Mouse (Mus musculus) hindbrain, embryonic 14.5 days (tissue): ENCODE results near the gene Cdk15. TPM values are rescaled to one million over a fixed set of nuclear protein-coding genes. Genes with fewer than 3 reads are reported as not detected.

Source experiments
- ATAC-seq: fragments of 200-750 bp; cut with Nextera tagmentation; 2 replicates; pipeline ENCODE4 v1.8.0; 2017; ENCODE audit warnings: moderate number of reproducible peaks, mild to moderate bottlenecking, moderate TSS enrichment, moderate library complexity; ENCODE audit not compliant: low FRiP score
- DNase-seq: peaks from one replicate; pipeline ENCODE4 v3.0.0-alpha.2; 2015; ENCODE audit warnings: low spot score
- H3K27ac ChIP-seq: fragments of 300-500 bp; sonication (generic); 2 replicates; pipeline ENCODE4 v1.5.1; 2014; ENCODE audit warnings: mild to moderate bottlenecking, moderate library complexity
- H3K27me3 ChIP-seq: fragments of 300-500 bp; sonication (generic); 2 replicates; pipeline ENCODE4 v1.6.1; 2014; ENCODE audit warnings: mild to moderate bottlenecking, low read length, mixed read lengths; ENCODE audit not compliant: control insufficient read depth, insufficient read depth
- H3K36me3 ChIP-seq: fragments of 300-500 bp; sonication (generic); replicated peaks from 2 replicates; pipeline ENCODE4 v1.6.1; 2014; ENCODE audit not compliant: control insufficient read depth, insufficient read depth
- H3K4me1 ChIP-seq: fragments of 300-500 bp; sonication (generic); replicated peaks from 2 replicates; pipeline ENCODE4 v1.6.1; 2014; ENCODE audit warnings: antibody characterized with exemption, low read length, mixed read lengths; ENCODE audit not compliant: control insufficient read depth, insufficient read depth
- H3K4me2 ChIP-seq: fragments of 300-500 bp; sonication (generic); replicated peaks from 2 replicates; pipeline ENCODE4 v1.6.1; 2014; ENCODE audit warnings: mild to moderate bottlenecking, moderate library complexity
- H3K4me3 ChIP-seq: fragments of 300-500 bp; sonication (generic); replicated peaks from 2 replicates; pipeline ENCODE4 v1.5.1; 2014; ENCODE audit warnings: mild to moderate bottlenecking, low read length
- H3K9ac ChIP-seq: fragments of 300-500 bp; sonication (generic); 2 replicates; pipeline ENCODE4 v1.6.1; 2014
- H3K9me3 ChIP-seq: fragments of 300-500 bp; sonication (generic); 2 replicates; pipeline ENCODE4 v1.6.1; 2016; ENCODE audit warnings: low read length; ENCODE audit not compliant: control insufficient read depth
- WGBS: fragments of 180-500 bp; shearing (Covaris S2); extraction: QIAGEN DNeasy Blood & Tissue Kit; methylation state at CpG from one replicate; pipeline ENCODE4 v1.1.7; 2014; 5-methylcytosine and 5-hydroxymethylcytosine counted together
- polyA plus RNA-seq: library from polyadenylated mRNA; unstranded; fragments of >200 nt; fragmentation: Nextera tagmentation; extraction: Ambion mirVana; gene quantifications from 2 replicates; pipeline ENCODE4 v1.2.1, GENCODE M21; 2014

The Cdk15 gene
- polyA plus RNA-seq, 1 experiment from 2014 or later = 0.88 TPM

GRCm38 (mm10) chr1:59297167-59297566 lies 40.5 kb downstream of the Cdk15 start:
- 90% methylated on average over 3 of the region's 3 CpGs for WGBS
- H3K27me3 ChIP-seq = no peaks in the 10 kb centered on the region
- no peak overlapping the region for H3K9ac ChIP-seq
- DNase-seq = no peak
- no peak for ATAC-seq
- H3K36me3 ChIP-seq = no peaks in the 10 kb centered on the region
- no peak overlapping the region for H3K27ac ChIP-seq
- no peak overlapping the region for H3K4me2 ChIP-seq
- no peak overlapping the region for H3K4me3 ChIP-seq
- H3K4me1 ChIP-seq = peaks cover 3% of the 10 kb centered on the region; the same call in 1 of the 2 replicates
- H3K9me3 ChIP-seq = no peaks in the 10 kb centered on the region

DNA sequence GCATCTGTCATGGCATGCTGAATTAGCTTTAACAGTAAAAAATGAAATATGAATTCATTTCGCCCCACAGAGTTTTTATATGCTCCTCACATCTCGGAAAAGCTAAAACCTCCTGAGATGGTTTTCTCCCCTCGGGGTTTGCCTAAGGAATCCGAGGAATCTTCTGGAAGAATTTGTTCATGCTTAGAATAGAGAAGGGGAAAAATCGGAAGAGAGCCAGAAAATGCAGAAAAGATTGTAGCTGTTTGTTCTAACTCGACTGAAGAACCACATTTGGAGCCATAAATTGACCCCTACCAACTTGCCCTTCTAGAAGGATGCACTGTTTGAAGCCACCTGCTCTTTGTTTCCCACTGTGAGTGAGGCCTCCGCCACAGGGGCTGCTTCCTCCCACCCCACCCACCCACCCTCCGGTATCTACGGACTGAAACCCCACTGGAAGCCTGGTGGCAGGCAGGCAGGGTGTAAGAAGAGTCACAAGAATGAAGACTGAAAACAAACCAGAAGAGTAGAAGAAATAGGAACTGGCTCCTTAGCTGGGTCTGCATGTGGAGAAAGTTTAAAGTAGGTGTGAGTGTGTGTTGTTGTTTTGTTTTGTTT lies 41.9 kb downstream of the Cdk15 start:
- Histone ChIP-seq H3K4me2 (no peak overlapping the region), H3K4me3 (no peak overlapping the region), H3K9ac (no peak overlapping the region), H3K36me3 (no peaks in the 10 kb centered on the region), H3K27ac (no peak overlapping the region), H3K27me3 (no peaks in the 10 kb centered on the region), H3K9me3 (no peaks in the 10 kb centered on the region), H3K4me1 (peaks cover 3% of the 10 kb centered on the region; the same call in 1 of the 2 replicates)
- WGBS = 70% methylated on average over 9 of the region's 9 CpGs
- ATAC-seq (no peak), DNase-seq (no peak)

DNA sequence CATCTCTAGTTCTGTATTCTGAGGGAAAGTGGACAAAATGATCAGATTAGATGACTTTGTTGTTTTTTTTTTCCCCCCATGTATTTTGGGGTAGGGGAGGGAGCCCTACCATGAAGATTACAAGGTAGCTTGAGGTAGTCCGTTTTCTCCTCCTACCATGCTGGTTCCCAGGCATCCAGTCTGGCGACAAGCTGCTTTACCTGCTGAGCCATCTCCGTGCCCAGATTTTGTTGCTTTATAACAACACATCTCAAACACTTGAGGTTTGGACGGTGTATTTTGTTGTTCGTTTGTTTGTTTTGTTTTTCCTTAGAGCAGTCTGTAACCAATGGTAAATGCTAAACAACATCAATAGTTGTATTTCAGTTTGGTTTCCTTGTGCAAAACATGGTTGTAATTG lies 50.6 kb downstream of the Cdk15 start:
- Histone ChIP-seq H3K27me3 (no peaks in the 10 kb centered on the region), H3K4me2 (no peak overlapping the region), H3K36me3 (no peaks in the 10 kb centered on the region), H3K9me3 (no peaks in the 10 kb centered on the region), H3K27ac (no peak overlapping the region), H3K4me1 (peaks cover 9% of the 10 kb centered on the region; the same call in 1 of the 2 replicates), H3K9ac (no peak overlapping the region), H3K4me3 (no peak overlapping the region)
- no peak for ATAC-seq
- 90% methylated on average over 5 of the region's 5 CpGs for WGBS
- DNase-seq = no peak

DNA sequence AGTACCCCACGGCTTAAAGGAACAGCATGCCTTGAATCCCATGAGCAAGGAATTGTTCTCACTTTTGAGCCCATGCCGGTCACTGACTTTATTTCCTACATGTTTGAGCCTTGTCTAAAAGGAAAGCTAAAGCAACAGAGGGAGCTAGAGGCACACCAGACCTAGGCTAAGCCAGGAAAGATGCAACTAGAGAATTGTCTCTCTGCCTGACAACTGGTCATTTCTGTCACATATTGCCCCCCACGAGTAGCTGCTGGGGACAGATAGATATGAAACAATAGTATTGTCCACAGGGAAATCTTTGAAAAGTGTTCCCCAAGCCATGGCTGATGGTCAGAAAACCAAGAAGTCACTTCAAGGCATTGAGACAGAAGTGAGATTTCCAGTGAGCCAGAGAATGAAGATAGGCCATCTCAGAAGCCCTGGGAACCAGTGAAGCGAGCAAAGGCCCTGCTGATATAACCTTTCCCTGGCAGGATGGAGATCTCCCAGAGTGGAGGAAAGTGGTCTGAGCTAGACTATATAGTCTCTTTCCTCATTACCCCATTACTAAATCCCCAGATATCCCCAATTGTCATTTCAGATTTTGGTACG lies 54.7 kb downstream of the Cdk15 start:
- WGBS = 55% methylated on average over 5 of the region's 5 CpGs
- DNase-seq (no peak), ATAC-seq (no peak)
- Histone ChIP-seq H3K27me3 (no peaks in the 10 kb centered on the region), H3K9me3 (no peaks in the 10 kb centered on the region), H3K4me2 (no peak overlapping the region), H3K36me3 (no peaks in the 10 kb centered on the region), H3K4me1 (peaks cover 30% of the 10 kb centered on the region), H3K4me3 (no peak overlapping the region), H3K27ac (no peak overlapping the region), H3K9ac (no peak overlapping the region)

DNA sequence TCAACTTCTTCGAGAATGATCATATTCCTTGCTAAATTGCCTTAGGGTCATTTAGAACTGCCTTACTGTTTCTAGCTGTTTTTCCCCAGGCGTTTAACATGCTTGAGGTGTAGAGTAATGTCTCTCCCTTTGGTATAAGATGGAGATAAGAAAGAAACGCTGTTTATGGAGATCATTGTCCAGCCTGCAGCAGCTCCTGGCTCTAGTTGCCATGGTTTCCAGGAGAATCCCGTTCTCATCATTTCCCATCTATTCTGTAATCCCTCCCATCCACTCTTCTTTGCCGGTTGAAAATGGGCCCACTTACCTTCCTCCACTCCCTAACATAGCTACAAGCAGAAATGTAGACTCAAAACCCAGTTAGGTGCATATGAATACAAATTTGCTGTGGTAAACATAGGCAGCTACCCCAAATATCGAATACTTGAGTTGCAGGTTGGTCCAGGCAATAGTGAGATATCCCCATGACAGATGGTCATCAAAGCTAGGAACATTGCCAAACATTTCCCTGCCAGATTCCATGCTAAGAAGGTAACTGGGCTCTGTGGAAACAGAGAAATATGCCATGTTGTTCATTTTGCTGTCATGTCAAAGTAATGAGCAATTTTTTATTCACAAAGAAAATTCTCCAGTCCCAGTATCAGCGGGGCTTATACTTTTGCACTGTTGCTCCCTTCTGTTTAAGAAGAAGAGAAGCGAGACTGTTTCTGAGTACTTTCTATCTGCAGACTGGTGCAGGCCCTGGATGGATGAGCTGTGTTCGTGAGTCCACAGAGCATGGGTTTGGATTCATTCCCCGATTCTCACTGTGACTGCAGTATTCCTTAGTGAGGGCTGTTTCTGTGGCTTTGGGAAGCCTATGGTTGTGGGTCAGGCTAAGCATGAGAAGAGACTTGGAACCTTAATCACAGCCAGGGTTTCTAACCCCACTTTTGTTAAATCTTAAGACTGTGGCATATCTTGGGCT lies 55.8 kb downstream of the Cdk15 start:
- no peak for ATAC-seq
- 0 out of 2 replicates have a peak overlapping the region, but pooled peaks have one; percentile 7 for H3K27ac ChIP-seq
- no peaks in the 10 kb centered on the region for H3K36me3 ChIP-seq
- peaks cover 32% of the 10 kb centered on the region for H3K4me1 ChIP-seq
- peak; percentile 62 for DNase-seq
- no peak overlapping the region for H3K4me2 ChIP-seq
- H3K9me3 ChIP-seq = no peaks in the 10 kb centered on the region
- H3K9ac ChIP-seq = no peak overlapping the region
- no peak overlapping the region for H3K4me3 ChIP-seq
- WGBS = 47% methylated on average over 10 of the region's 10 CpGs
- H3K27me3 ChIP-seq = no peaks in the 10 kb centered on the region

GRCm38 (mm10) chr1:59313154-59313940 lies 56.6 kb downstream of the Cdk15 start:
- H3K9me3 ChIP-seq = no peaks in the 10 kb centered on the region
- no peaks in the 10 kb centered on the region for H3K36me3 ChIP-seq
- H3K4me3 ChIP-seq = no peak overlapping the region
- no peak overlapping the region for H3K9ac ChIP-seq
- 78% methylated on average over 8 of the region's 8 CpGs for WGBS
- ATAC-seq (no peak), DNase-seq (no peak)
- H3K4me1 ChIP-seq = peaks cover 32% of the 10 kb centered on the region
- no peaks in the 10 kb centered on the region for H3K27me3 ChIP-seq
- no peak overlapping the region for H3K4me2 ChIP-seq
- H3K27ac ChIP-seq = no peak overlapping the region

DNA sequence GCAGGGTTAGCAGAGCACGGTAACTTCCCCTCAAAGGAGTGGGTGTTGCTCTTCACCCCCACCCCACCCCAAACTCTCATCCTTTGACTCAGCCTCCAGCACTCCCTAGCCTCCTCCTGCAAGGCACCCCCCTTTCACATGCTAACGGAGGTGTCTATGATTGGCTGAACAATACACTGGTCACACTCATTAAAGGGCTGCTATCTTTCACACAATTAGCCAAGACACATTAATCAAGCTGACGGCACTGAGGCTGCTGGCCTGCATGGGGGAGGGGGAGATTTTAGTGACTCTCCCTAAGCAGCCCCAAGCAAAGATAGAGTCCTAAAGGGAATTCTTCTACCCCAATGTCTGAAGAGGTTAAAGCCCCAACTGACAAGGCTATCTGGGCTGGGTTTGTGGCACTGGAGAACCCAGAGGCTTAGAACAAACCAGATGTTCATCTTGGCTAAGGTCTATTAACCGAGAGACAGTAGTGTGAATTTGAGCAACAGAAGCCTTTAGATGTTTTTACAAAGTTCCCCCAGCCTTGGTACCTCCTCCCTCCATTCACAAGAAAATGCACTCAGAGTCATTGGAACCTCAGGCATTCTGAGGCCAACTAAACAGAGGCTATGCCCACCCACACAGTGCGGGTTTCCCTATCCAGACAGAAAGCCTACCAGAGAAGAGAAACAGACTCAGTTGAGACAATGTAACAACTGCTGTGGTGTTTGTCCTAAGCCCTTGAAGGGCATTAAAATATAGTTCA lies 58.5 kb downstream of the Cdk15 start:
- peaks cover 32% of the 10 kb centered on the region for H3K4me1 ChIP-seq
- 5% methylated on average over 5 of the region's 5 CpGs for WGBS
- peak overlapping the region; percentile 38; the same call in 1 of the 2 replicates for H3K27ac ChIP-seq
- DNase-seq (peak; percentile 61), ATAC-seq (peak; percentile 81)
- H3K9me3 ChIP-seq = no peaks in the 10 kb centered on the region
- H3K4me2 ChIP-seq = 0 out of 2 replicates have a peak overlapping the region, but pooled peaks have one; percentile 15
- no peak overlapping the region for H3K9ac ChIP-seq
- H3K27me3 ChIP-seq = no peaks in the 10 kb centered on the region
- no peak overlapping the region for H3K4me3 ChIP-seq
- H3K36me3 ChIP-seq = no peaks in the 10 kb centered on the region

- Histone ChIP-seq H3K27me3 (no peaks in the 10 kb centered on the region), H3K27ac (no peak overlapping the region), H3K4me1 (peaks cover 32% of the 10 kb centered on the region), H3K9ac (no peak overlapping the region), H3K4me2 (peak overlapping the region; percentile 38; the same call in 1 of the 2 replicates), H3K9me3 (no peaks in the 10 kb centered on the region), H3K4me3 (no peak overlapping the region), H3K36me3 (no peaks in the 10 kb centered on the region)
- WGBS = 3% methylated on average over 9 of the region's 9 CpGs
- DNase-seq (no peak), ATAC-seq (no peak)
These were observed 59.3 kb downstream of the Cdk15 start for GRCm38 (mm10) chr1:59316031-59316385.
